Mouse (Mus musculus): ENCODE measurements around the gene Ptcd1.
"Not testable (repeated sequence)": the region's sequence is repeated elsewhere in the genome, so short reads cannot be mapped to it uniquely, and the experiment has no call there.

The Ptcd1 gene

GRCm38 (mm10) chr5:145113416-145113815 lies 53.5 kb downstream of the Ptcd1 start:
- no peak for DNase-seq

DNA sequence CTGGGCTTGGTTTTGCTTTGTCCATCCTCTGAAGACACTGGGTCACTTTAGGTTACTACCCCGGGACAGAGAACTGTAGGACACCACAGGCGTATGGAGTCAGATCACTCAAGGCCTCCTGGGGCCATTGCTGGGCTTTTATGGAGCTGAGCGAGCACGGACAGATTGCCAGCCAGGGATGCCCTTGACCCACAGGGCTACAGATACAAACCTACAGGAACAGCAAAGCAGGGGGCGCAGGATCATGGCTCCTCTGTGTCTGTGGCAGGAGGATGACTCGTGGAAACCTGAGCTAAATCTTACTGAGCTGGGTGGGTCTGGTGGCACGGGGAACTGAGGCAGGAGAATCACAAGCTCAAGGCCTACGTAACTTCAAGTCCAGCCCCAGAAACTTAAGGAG lies 54.3 kb downstream of the Ptcd1 start:
- no peak for DNase-seq

- no peak for DNase-seq
Observed at GRCm38 (mm10) chr5:145110401-145110800, 56.5 kb downstream of the Ptcd1 start.

GRCm38 (mm10) chr5:145105694-145106275 lies 61.1 kb downstream of the Ptcd1 start:
- DNase-seq, result no peak

DNA sequence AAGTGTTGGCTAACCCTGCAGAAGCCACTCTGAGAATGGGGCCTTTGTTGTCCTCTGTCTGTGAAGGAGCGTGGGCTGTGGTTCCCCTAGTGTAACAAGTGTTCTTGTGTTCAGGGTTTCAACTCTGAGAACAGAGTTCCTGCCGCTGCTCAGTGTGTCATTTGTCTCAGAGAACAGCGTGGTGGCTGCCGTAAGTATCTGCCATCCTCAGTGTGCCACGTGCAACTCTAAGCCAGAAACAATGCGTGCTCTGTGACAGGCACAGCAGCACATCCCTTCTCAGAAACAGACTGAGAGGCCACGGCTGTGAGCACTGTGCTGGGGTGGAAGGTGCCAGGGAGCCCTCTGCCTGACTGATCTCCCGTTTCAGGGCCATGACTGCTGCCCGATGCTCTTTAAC lies 62.6 kb downstream of the Ptcd1 start:
- DNase-seq, result no peak

DNA sequence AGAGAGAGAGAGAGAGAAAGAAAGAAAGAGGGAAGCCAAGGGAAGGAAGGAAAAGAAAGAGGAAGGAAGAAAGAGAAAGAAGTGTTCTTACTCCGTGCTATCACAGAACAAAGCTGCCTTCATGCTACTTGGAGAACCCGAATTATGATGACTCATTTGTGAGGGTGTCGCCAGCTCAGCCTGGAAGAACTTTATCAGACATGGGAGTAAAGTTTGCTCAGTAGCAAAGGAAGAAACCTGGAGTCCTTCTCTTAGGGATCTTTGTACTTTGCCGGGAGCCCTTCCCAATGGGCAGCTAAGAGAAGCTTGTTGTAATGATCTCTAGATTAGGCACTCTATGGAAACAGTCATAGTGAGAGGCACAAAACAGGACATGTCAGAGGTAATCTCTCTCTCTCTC lies 64.2 kb downstream of the Ptcd1 start:
- no peak for DNase-seq

DNA sequence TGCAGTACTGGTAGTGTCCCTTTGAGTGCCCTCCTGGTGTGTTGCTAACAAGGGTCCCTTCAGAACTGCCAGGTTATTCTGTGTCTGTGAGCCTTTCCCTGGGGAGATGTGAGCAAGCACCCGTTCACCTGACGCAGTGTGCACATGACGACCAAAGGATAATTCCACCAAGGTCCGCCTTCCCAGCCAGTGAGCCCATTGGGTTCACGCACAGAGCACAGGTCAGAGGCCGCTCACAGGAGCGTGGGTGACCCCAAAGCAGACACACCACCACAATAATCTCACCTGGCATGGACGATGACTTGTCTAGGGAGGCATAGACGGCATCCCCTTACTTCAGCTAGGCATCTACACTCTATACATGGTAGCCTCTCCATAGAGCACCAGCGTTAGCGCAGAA lies 65.5 kb downstream of the Ptcd1 start:
- DNase-seq, result not testable (repeated sequence)

DNA sequence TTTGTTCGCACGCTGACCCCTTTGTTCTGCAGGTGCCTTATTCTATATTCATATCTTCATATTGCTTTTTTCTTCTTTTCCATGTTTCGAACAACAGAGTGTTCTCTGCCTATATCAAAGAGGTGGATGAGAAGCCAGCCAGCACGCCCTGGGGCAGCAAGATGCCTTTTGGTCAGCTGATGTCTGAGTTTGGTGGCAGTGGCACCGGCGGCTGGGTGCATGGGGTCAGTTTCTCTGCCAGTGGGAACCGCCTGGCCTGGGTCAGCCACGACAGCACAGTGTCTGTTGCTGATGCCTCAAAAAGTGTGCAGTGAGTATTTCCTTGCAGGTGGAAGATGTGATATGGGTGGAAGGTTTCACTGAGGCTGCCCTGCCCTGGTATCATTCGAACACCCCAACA lies 65.9 kb downstream of the Ptcd1 start:
- DNase-seq, result no peak

GRCm38 (mm10) chr5:145098340-145098821 lies 68.5 kb downstream of the Ptcd1 start:
- DNase-seq, result no peak
